Mouse (Mus musculus): Measurements from ENCODE around the gene Rab30. TPM values are rescaled to one million over a fixed set of nuclear protein-coding genes. Genes with fewer than 3 reads are reported as not detected.
"Not testable (repeated sequence)": the region's sequence is repeated elsewhere in the genome, so short reads cannot be mapped to it uniquely, and the experiment has no call there.

Gene Rab30
- polyA plus RNA-seq, 1 experiment from 2014 or later = 5.0 TPM

GRCm38 (mm10) chr7:92743325-92743724 lies 1.9 kb downstream of the Rab30 start:
- no peaks in the 10 kb centered on the region for H3K9me3 ChIP-seq (replicated peaks)
- WGBS (ENCODE audit: insufficient replicate concordance) = 27% methylated on average over 6 of the region's 6 CpGs

GRCm38 (mm10) chr7:92750395-92750794 lies 9.0 kb downstream of the Rab30 start:
- WGBS (ENCODE audit: insufficient replicate concordance) = 54% methylated on average over 2 of the region's 2 CpGs

More at GRCm38 (mm10) chr7:92743325-92743724, 1.9 kb downstream of the Rab30 start:
- no peak for ATAC-seq (ENCODE audit: insufficient read depth)
- Histone ChIP-seq H3K36me3 (replicated peaks) (peaks cover 8% of the 10 kb centered on the region), H3K27ac (replicated peaks) (peak overlapping the region; percentile 84; the same call in 1 of the 2 replicates), H3K4me3 (replicated peaks) (peak overlapping the region; percentile 87), H3K27me3 (peaks cover 19% of the 10 kb centered on the region; the same call in 1 of the 2 replicates), H3K4me1 (replicated peaks) (peaks cover 38% of the 10 kb centered on the region), H3K4me2 (peak overlapping the region; percentile 94), H3K9ac (peak overlapping the region; percentile 79)

DNA sequence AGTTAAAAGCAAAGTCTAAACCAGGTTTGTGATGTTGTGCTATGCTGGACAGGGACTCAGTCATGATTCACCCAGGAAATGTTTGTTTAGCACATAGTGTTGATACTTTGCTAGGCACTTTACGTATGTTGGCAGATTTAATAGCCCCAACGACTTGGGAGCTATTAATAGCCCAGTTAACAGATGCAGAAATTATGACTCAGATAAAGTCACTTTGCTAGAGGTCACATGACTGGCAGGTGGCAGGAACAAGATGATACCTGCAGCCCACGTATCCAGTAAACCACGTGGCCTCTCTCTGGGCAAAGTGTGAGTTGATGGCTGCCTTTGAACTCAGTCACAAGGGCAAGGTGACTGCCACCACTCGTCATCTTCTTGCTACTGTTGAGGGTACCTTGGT lies 16.7 kb downstream of the Rab30 start:
- H3K9me3 ChIP-seq (replicated peaks) = no peaks in the 10 kb centered on the region
- H3K27me3 ChIP-seq = no peaks in the 10 kb centered on the region
- H3K4me2 ChIP-seq = no peak overlapping the region
- ATAC-seq (ENCODE audit: insufficient read depth) = no peak
- H3K4me3 ChIP-seq (replicated peaks) = no peak overlapping the region
- no peaks in the 10 kb centered on the region for H3K36me3 ChIP-seq (replicated peaks)
- no peak overlapping the region for H3K9ac ChIP-seq
- 54% methylated on average over 5 of the region's 5 CpGs for WGBS (ENCODE audit: insufficient replicate concordance)
- H3K27ac ChIP-seq (replicated peaks) = no peak overlapping the region
- H3K4me1 ChIP-seq (replicated peaks) = no peaks in the 10 kb centered on the region

More at GRCm38 (mm10) chr7:92750395-92750794, 9.0 kb downstream of the Rab30 start:
- Histone ChIP-seq H3K27me3 (peaks cover 4% of the 10 kb centered on the region; the same call in 1 of the 2 replicates), H3K9ac (no peak overlapping the region), H3K36me3 (replicated peaks) (no peaks in the 10 kb centered on the region), H3K4me2 (no peak overlapping the region), H3K4me1 (replicated peaks) (no peaks in the 10 kb centered on the region), H3K4me3 (replicated peaks) (no peak overlapping the region), H3K9me3 (replicated peaks) (no peaks in the 10 kb centered on the region), H3K27ac (replicated peaks) (no peak overlapping the region)
- no peak for ATAC-seq (ENCODE audit: insufficient read depth)

DNA sequence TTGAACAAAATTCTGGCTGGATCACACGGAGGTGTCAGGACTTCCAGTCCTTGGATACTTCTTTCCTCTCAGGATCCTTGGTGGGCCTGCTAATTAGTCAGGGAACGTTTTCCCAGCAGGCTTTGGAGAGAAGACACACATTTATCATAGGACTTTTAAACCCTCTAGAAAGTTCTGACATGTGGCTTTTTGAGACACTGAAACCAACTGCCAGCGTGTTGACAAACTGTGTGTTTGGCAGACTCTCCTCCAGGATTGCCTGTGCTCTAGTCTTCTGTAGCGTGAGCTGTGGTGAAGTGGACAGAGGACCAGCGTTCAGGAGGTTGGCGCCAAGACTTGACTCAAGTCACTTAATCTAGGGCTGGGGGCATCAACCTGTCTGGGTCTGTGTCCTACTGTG lies 19.2 kb downstream of the Rab30 start:
- no peaks in the 10 kb centered on the region for H3K9me3 ChIP-seq (replicated peaks)
- 67% methylated on average over 6 of the region's 6 CpGs for WGBS (ENCODE audit: insufficient replicate concordance)
- no peak overlapping the region for H3K9ac ChIP-seq
- H3K4me2 ChIP-seq = no peak overlapping the region
- ATAC-seq (ENCODE audit: insufficient read depth) = no peak
- H3K4me1 ChIP-seq (replicated peaks) = no peaks in the 10 kb centered on the region
- H3K4me3 ChIP-seq (replicated peaks) = no peak overlapping the region
- no peak overlapping the region for H3K27ac ChIP-seq (replicated peaks)
- H3K27me3 ChIP-seq = no peaks in the 10 kb centered on the region
- no peaks in the 10 kb centered on the region for H3K36me3 ChIP-seq (replicated peaks)

- Histone ChIP-seq H3K4me2 (no peak overlapping the region), H3K9ac (no peak overlapping the region), H3K36me3 (replicated peaks) (no peaks in the 10 kb centered on the region), H3K27me3 (no peaks in the 10 kb centered on the region), H3K4me1 (replicated peaks) (no peaks in the 10 kb centered on the region), H3K27ac (replicated peaks) (no peak overlapping the region), H3K9me3 (replicated peaks) (no peaks in the 10 kb centered on the region), H3K4me3 (replicated peaks) (no peak overlapping the region)
- no peak for ATAC-seq (ENCODE audit: insufficient read depth)
- WGBS (ENCODE audit: insufficient replicate concordance) = 72% methylated on average over 9 of the region's 9 CpGs
These were observed 19.8 kb downstream of the Rab30 start for GRCm38 (mm10) chr7:92761161-92761560.

- no peak overlapping the region for H3K4me3 ChIP-seq (replicated peaks)
- H3K9me3 ChIP-seq (replicated peaks) = no peaks in the 10 kb centered on the region
- H3K36me3 ChIP-seq (replicated peaks) = no peaks in the 10 kb centered on the region
- ATAC-seq (ENCODE audit: insufficient read depth) = no peak
- H3K9ac ChIP-seq = no peak overlapping the region
- H3K27ac ChIP-seq (replicated peaks) = no peak overlapping the region
- H3K27me3 ChIP-seq = no peaks in the 10 kb centered on the region
- no peaks in the 10 kb centered on the region for H3K4me1 ChIP-seq (replicated peaks)
- WGBS (ENCODE audit: insufficient replicate concordance) = 61% methylated on average over 9 of the region's 9 CpGs
- no peak overlapping the region for H3K4me2 ChIP-seq
These were observed 24.0 kb downstream of the Rab30 start for GRCm38 (mm10) chr7:92765426-92765825.

DNA sequence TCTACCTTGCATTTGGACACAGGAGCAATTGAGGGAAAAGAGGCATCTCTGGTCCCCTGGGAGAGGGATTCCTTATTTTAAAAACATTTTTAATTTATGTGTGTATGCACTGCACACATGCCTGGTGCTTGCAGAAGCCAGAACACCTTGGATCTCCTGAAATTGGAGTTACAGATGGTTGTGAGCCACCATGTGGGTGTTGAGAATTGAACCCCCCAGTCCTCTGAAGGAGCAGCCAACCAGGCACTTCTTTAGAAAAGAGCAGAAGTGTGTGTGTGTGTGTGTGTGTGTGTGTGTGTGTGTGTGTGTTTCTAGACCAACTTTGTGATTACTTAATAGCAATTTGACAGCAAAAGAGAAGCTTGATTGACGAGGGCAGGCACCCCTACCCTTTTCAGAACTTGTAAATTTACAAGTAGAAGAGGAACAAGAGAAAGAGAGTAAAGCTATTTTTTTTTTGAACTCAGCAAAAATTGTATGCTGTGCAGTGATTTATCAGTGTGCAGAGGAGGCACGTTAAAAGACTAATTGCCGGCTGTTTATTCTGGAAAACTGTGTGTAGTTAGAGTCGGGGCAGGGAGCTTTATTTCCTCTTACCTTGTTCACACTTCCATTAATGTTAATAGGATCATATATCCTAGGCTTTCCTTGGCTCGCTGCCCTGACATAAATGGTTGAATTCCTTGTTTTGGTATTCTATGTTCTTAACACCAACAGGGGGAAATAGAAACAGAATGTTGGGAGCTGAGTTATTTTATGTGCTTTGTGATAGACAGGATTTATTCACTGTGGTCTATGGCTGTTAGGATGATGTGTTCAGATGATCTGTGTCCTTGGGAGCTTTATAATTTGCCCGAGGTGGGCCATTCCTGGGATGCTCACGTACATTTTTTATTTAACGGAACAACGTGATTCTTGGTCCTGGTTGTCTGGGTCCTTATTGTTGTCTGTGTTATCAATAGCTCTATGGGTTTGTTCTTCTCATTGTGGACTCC lies 25.0 kb downstream of the Rab30 start:
- no peak for ATAC-seq (ENCODE audit: insufficient read depth)

GRCm38 (mm10) chr7:92768116-92768515 lies 26.7 kb downstream of the Rab30 start:
- not testable (repeated sequence) for H3K9me3 ChIP-seq (replicated peaks); H3K27me3 ChIP-seq; H3K4me1 ChIP-seq (replicated peaks); ATAC-seq (ENCODE audit: insufficient read depth); H3K4me3 ChIP-seq (replicated peaks); H3K4me2 ChIP-seq; H3K27ac ChIP-seq (replicated peaks); H3K36me3 ChIP-seq (replicated peaks); H3K9ac ChIP-seq
- WGBS (ENCODE audit: insufficient replicate concordance) = 75% methylated on average over 12 of the region's 12 CpGs

More for the DNA sequence above, 25.0 kb downstream of the Rab30 start:
- 59% methylated on average over 9 of the region's 9 CpGs for WGBS (ENCODE audit: insufficient replicate concordance)
- H3K27me3 ChIP-seq = no peaks in the 10 kb centered on the region
- H3K4me3 ChIP-seq (replicated peaks) = no peak overlapping the region
- H3K36me3 ChIP-seq (replicated peaks) = no peaks in the 10 kb centered on the region
- no peaks in the 10 kb centered on the region for H3K4me1 ChIP-seq (replicated peaks)
- no peak overlapping the region for H3K4me2 ChIP-seq
- no peak overlapping the region for H3K9ac ChIP-seq
- H3K27ac ChIP-seq (replicated peaks) = no peak overlapping the region
- no peaks in the 10 kb centered on the region for H3K9me3 ChIP-seq (replicated peaks)

DNA sequence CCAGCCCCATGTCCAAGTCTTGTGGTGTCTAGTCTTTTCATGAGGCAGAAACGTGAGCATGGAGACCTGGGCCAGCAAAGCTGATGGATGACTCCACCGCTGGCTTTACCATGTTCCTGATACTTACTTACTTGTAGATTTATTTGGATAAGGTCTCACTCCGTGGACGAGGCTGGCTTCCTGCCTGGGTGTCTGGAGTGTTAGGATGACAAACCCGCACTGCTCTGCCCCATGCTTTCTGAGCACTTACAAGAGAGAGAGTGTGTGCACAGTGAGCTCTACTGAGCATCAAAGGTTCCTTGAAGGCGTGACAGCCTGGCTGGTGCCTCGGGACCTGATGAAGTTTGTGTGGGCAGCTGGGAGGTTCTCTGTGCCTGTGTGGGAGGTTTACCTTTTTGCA lies 27.5 kb downstream of the Rab30 start:
- Histone ChIP-seq H3K9ac (no peak overlapping the region), H3K4me2 (no peak overlapping the region), H3K27ac (replicated peaks) (no peak overlapping the region), H3K9me3 (replicated peaks) (no peaks in the 10 kb centered on the region), H3K36me3 (replicated peaks) (no peaks in the 10 kb centered on the region), H3K4me3 (replicated peaks) (no peak overlapping the region), H3K27me3 (no peaks in the 10 kb centered on the region), H3K4me1 (replicated peaks) (no peaks in the 10 kb centered on the region)
- no peak for ATAC-seq (ENCODE audit: insufficient read depth)
- WGBS (ENCODE audit: insufficient replicate concordance) = 52% methylated on average over 7 of the region's 7 CpGs

GRCm38 (mm10) chr7:92773006-92773405 lies 31.6 kb downstream of the Rab30 start:
- Histone ChIP-seq H3K27me3 (no peaks in the 10 kb centered on the region), H3K27ac (replicated peaks) (no peak overlapping the region), H3K4me1 (replicated peaks) (no peaks in the 10 kb centered on the region), H3K4me3 (replicated peaks) (no peak overlapping the region), H3K36me3 (replicated peaks) (no peaks in the 10 kb centered on the region), H3K9me3 (replicated peaks) (no peaks in the 10 kb centered on the region), H3K4me2 (no peak overlapping the region), H3K9ac (no peak overlapping the region)
- 70% methylated on average over 3 of the region's 3 CpGs for WGBS (ENCODE audit: insufficient replicate concordance)
- no peak for ATAC-seq (ENCODE audit: insufficient read depth)

- Histone ChIP-seq H3K4me1 (replicated peaks) (no peaks in the 10 kb centered on the region), H3K27me3 (no peaks in the 10 kb centered on the region), H3K36me3 (replicated peaks) (no peaks in the 10 kb centered on the region), H3K9me3 (replicated peaks) (no peaks in the 10 kb centered on the region), H3K27ac (replicated peaks) (no peak overlapping the region), H3K9ac (no peak overlapping the region), H3K4me2 (no peak overlapping the region), H3K4me3 (replicated peaks) (no peak overlapping the region)
- no peak for ATAC-seq (ENCODE audit: insufficient read depth)
- WGBS (ENCODE audit: insufficient replicate concordance) = 69% methylated on average over 3 of the region's 3 CpGs
These were observed 32.2 kb downstream of the Rab30 start for GRCm38 (mm10) chr7:92773596-92773995.
